Mouse (Mus musculus): ENCODE results near the gene Adcy4.
A peak's percentile ranks its signal among the peaks of the same experiment; 100 is the strongest.

The Adcy4 gene

DNA sequence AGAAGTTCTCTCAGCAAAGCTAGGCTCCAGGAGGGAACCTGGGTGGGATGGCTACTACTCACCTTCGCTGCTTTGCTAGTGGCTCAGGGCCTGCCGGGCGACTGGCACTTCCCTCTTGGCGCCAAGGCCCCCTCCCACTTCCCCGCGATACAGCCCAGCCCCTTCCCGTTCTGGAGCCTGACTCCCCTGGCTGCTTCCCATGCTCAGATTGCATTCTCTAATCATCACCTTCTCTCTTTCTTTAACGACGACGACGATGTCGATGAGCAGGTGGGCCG lies at the start of gene Adcy4:
TSS of gene Adcy4 (minus strand) at position 138 of the 278 bp plus-strand sequence.
- DNase-seq = no peak

DNA sequence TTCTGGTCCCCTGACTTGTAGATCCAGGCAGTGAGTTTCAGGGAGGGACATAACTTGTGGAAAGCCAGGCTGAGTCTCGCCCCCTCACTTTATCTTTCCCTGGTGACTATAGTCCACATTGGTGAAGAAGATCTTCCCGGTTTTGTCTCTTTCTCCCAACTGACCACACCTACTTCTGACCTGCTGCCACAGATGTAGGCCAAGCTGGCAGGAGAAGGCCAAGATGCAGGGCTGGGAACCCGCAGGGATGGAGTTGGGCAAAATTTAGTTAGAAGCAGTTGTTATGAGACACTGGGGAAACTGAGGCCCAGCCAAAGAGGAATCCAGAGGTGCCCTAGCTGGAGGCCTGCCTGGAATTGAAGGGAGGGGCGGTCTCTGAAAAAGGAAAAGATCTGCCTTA lies 49.2 kb upstream of the Adcy4 start:
- no peak for DNase-seq

DNA sequence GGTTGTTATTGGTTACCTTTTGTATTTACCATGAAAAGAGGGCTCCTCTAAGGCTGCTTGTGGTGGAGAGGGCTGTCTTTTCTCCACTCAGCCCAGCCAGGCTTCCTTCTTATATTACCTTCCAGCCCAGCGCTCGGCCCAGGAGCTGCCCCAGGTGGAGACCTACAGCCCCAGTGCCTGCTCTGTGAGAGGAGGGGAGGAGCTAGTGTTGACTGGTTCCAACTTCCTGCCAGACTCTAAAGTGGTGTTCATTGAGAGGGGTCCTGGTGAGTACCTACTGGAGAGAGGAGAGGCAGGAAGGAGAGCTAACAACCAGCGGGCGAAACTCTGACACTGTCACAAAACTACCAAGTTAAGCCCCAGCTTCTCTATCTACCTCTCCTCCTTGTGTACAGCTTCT lies 46.4 kb upstream of the Adcy4 start:
- DNase-seq = no peak

DNA sequence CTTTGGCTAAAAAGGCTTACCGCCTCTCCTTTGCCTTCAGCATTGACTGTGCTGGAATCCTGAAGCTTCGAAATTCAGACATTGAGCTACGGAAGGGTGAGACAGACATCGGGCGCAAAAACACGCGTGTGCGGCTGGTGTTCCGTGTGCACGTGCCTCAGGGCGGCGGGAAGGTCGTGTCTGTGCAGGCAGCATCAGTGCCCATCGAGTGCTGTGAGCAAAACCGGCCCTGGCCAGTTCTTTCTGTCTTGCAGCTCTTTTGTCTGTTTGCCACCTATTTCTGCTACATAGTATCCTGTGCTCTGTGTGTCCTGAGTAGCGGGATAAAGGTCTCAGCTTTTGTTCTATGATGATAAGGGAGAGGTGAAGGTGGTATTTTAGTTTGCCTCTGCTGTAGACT lies 46.0 kb upstream of the Adcy4 start:
- no peak for DNase-seq

DNA sequence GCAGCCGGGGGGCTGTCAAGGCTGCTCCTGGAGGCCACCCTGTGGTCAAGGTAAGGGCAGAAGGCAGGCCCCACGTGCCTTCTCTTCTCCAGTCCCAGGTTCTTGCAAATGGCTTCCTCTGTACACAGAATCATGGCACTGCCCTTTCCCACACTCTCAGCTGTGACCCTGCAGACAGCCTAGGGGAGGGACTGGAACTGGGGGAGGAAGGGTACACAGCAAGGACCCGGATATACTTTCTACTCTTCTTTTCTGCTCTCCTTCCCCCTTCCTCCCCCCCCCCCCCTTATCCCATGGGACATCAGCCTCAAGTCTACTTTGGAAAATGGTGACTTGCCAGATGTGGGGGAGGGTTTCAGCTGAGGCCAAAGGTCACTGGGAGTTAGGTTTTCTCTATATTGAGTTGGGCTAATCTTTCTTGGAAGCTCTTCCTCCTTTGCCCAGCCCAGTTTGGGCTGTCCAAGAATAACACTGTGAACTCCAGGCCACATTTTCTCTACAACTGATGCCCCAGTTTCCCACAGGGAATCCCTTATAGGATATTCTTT lies 44.9 kb upstream of the Adcy4 start:
- no peak for DNase-seq

DNA sequence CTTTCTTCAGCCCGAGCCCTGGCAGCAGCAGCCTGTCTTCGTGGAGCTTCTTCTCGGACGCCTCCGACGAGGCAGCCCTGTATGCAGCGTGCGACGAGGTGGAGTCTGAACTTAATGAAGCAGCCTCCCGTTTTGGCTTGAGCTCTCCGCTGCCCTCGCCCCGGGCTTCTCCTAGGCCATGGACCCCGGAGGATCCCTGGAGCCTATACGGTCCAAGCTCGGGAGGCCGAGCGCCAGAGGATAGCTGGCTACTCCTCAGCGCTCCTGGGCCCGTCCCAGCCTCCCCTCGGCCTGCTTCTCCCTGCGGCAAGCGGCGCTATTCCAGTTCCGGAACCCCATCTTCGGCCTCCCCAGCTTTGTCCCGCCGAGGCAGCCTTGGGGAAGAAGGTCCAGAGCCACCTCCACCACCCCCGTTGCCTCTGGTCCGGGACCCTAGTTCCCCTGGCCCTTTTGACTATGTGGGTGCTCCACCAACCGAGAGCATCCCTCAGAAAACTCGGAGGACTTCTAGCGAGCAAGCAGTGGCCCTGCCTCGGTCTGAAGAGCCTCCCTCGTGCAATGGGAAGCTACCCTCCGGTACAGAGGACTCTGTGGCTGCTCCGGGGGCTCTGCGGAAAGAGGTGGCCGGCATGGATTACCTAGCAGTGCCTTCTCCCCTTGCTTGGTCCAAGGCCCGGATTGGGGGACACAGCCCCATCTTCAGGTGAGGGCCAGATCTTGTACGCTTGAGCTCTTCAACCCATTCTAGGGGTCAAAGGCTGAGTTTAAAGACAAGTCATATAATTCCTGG lies 42.9 kb upstream of the Adcy4 start:
- no peak for DNase-seq

DNA sequence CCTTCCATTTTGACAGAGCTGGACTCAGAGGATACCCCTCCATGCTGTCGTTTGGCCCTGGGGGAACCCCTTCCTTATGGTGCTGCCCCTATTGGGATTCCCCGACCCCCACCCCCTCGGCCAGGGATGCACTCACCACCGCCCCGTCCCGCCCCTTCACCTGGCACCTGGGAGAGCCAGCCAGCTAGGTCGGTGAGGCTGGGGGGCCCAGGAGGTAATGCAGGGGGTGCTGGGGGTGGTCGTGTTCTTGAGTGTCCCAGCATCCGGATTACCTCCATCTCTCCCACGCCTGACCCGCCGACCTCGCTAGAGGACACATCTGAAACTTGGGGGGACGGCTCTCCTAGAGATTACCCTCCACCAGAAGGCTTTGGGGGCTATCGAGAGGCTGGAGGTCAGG lies 42.2 kb upstream of the Adcy4 start:
- no peak for DNase-seq

DNA sequence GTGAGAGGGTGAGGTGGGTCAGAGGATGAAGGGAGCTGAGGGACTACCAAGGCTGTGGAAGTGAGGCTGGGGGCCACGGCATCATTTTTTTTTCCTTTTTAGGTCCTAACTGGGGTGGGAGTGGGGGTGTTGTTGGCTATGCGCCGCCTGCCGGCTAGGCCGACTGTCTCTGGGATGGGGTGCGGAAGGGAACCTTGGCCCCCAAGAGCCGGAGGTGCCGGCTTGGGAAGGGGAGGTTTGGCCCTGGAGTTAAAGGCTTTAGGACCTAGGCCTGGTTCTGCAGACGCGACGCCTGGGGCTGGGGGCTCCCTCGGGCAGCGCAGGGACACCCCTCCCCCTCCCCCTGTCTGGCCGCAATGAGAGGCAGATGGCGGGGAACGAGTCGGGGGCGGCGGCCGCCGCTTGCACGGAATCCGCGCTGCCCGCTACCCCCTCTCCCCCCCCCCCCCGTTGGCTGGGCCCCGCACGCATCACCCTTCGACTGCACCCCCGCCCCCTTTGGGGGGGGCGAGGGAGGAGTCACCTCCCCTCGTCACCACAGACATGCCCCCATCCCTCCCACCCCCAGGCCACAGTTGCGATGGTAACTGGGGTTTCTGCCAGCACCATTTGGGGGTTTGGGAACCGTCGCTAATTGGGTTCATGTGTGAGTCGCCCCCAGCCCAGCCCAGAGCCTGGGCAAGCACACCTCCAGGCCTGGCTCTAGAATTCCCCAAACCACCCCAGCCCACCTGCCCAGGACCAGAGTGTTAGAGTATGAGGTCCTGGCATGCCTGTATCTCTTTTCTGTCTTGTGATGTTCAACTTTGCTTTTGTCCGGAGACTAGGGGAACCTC lies 41.5 kb upstream of the Adcy4 start:
- no peak for DNase-seq

DNA sequence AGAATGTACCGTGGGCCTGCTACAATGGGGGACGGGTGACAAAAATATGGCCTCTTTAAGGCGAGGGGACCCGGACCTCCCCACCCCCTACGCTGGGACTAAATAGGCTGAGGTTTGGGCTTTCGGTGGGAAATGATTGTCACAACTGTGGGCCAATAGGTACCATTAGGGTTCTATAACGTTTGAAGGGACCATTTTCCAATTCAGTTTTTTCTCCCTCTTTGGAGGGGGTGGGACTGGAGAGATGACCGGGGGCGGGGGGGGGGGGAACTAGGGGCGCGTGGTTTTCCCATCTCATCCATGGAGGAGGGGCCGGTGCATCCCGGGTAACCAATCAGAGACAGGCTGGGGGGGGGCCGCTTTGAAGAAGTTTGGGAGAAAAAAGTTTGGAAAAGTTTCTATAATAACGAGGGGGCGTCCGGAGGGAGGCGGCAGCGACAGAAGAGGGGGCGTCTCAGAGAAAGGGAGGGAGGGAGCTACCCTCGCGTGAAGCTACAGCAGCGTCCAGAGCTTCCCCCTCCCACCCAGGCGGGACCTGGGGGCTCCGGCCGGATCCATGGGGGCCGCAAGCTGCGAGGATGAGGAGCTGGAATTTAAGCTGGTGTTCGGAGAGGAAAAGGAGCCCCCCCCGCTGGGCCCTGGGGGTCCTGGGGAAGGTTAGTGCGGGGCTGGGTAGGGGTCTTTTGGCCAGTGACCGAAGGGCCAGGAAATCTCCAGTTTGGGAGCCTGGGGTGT lies 40.8 kb upstream of the Adcy4 start:
- DNase-seq = no peak

DNA sequence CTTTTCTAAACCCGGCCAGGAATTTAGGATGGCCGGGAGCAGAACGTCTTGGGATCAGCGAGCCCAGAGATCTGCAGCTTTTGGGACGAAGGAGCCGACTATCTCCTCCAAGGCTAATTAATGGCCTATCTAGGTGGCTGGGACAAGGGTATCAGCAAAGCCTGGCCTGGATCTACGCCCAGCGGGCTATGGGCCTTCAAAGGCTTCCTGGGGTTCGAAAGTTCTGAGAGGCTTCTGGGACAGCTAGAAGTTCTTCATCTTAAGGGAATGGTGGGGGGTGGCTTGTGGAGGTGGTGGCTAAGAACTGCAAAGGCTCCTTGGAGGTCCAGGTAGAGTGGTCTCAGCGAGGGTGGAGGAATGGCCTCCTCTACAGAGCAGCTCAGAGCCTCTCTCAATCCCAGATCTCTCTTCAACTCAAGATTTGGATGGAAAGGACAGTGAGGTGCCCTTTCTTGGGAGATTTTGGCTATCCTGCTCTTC lies 40.1 kb upstream of the Adcy4 start:
- DNase-seq = no peak

DNA sequence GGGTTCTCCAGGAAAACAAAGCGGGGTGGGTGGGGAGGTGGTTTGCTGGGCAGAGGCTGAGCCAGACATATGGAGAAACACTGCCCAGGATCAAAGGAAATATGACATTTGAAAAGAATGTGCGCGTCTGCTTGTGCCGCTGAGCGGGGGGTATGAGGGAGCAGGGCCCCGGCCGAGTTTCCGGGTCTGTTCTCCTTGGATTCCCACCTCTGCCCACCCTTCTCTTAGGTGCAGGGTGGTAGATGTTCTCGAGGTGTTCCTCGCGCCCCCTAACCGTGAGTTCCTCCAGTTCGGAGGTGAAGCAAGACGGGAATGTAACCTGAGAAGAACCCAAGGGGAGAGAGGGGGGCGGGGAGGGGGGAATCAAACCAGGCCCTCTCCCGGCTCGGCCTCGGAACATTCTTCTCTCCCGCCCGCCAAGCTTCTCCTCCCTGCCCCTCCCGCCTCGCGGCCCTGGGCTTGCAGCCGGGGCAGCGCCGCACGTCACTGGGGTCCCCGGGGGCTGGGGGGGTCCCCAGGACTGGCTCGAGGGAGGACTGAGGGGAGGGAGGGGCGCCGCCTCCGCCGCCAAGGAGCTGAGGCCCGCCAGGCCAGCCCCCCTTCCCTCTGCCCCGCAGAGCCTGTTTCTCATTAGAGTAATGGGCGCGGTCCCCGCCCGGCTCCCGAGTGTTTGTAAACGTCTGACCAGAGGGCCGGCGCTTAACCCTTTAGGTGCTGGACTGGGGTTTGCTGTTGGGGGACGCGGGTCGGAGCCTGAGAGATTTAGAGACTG lies 39.3 kb upstream of the Adcy4 start, which contains the start of gene Nfatc4:
TSS of gene Nfatc4 (plus strand) at position 154 of the 772 bp plus-strand sequence.
- DNase-seq = no peak

DNA sequence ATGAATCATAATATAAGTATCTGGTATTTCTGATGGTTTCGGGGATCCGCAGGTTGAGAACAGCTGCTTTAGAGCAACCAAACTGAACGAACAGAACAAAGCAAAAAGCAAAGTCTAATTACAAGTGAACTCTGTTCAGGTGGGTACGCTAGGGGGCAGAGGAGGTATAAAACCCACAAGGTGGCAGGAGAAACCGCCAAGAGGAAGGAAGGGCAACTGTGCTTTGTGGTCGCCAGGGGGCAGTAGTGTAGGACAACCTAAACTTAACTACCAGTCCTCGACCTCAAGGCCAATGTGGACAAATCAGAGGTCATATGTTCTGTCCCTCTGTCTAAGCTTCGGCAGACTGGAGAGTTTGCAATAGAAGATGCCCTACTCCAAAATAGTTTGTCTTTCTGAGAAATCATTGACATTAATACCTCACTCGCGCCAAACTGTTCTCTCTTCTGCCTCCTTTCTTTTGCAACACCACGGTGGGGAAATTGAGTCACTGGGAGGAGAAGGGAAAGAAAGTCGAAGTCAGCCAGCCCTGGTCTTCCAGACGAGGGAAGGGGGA lies 38.6 kb upstream of the Adcy4 start:
- peak; percentile 52 for DNase-seq

DNA sequence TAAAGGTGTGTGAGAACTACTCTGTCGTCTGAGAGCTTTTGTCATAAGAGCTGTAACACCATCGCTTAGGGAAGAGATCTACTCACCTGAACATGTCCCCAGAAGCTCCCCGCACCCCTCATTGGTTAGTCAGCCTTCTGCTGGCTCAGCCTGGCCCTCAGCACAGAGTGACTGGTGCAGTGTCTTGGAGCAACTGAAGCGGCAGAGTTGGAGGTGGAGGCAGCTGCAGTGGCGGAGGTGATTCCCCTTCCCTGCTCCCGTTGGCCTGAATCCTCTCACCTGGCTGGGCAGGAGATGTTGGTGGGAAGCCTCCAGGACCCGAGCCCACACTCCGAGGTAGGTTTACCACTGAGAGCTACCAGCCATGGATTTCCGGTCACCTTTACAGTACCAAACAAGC lies 36.7 kb upstream of the Adcy4 start:
- no peak for DNase-seq

DNA sequence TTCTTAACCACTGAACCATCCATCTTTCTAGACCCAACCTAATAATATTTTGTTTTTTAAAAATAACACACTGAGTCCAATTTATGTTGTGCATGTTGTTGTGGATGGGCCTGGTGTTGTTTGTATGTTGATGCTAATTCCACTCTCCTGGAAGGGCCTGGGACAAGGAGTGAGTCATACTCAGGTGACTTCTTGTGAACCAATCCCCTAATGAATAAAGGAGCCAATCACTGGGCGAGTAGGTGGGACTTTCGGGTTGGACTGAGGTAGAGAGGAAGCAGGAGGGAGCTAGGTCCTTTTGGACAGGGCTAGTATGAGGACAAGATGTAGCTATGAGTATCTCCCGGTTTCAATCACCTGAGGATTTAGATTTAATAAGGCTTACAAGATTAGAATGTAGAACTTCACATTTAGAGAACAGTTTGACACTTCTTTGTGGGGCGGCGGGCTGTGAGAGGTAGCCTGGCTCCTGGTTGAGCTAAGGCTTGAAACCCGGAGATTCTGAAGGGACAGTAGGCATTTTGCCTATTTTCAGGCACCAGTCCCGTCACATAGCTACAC lies 36.0 kb upstream of the Adcy4 start:
- no peak for DNase-seq

DNA sequence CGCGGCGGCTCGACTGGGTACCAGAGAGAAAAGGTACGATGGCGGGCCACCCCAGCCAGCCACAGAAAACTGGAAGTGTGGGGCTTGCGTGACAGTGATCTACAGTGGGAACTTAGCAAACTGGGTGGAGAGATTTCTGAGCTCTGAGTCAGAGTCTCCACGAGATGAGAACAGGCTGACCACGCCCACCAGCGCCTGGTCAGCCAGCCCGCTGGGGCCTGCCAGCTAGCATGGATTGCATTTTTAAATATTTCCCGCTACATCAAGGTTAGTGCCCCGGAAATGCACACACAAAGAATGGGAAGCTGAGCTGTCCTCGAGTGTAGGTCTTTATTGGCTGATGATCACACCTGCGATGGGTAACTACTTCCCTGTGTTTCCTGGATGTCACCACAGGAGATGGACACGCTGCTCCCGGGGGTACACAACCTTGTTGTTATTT lies 31.4 kb upstream of the Adcy4 start:
- DNase-seq = no peak

DNA sequence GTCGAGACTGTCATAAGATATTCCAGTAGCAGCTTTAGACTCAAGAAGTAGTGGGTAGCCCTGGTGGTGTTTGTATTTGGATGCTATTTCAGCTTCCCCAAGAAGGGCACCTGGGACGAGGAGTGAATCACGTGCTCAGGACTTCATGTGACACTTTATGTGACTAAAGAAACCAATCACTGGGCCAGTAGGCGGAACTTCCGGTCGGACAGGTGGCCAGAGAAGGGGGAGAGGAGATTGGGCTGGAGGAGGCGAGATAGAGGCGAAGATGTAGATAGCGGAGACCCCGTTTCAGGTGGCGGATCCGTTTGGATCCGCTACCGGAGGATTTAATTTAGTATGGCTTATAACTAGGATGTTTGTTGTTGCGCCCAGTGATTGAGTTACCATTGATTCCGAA lies 31.0 kb upstream of the Adcy4 start:
- peak; percentile 60 for DNase-seq

DNA sequence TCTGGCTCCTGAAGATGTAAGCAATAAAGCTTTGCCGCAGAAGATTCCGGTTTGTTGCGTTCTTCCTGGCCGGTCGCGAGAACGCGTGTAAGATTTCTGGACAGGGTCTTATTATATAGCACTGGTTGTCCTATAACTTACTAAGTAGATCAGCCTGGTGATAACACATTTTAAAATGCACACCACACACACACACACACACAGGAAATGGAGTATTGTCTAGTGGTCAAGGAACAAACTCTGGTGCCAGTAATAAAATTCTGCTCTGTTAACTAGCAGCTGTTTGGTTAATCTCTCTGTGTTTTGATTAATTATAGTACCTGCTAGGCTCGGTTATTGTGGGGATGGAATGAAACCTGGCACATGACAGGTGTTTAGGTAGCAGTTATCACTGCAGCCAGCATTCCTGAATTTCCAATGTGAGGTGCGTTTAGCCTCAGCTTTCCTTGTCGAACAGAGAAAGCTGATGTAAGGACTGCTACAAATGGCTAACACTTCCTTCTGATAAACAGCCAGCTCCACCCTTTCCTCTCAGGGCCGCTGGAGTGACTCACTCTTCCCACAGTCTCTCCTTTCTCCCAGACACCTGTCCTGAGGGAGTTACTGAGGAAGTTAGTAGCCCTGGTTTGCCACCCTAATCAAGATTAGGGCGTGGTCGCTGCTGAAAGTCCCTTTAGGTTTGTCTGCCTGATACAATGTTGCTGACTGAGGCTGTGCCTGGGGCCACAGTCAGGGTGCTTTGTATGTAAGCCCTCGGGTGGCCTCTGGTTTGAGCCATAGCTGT lies 11.7 kb upstream of the Adcy4 start:
- no peak for DNase-seq

DNA sequence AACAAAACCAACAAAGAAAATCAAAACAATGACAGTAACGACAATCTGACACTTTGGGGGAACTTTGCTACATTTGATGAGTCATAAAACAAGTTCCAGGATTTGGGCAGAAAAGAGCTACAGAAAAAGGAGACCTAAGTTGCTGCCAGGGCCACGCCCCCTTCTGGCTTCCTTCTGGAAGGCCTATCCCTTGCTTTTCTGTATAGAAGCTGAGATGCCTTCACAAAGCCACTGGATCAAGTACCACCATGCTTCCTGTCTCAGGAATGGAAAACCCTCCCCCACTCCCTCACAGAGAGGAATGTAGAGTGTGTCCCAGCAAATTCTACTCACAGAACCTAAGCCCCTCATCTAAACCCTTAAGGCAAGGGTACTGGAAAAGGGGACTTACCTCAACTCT lies 10.1 kb upstream of the Adcy4 start:
- DNase-seq = no peak

DNA sequence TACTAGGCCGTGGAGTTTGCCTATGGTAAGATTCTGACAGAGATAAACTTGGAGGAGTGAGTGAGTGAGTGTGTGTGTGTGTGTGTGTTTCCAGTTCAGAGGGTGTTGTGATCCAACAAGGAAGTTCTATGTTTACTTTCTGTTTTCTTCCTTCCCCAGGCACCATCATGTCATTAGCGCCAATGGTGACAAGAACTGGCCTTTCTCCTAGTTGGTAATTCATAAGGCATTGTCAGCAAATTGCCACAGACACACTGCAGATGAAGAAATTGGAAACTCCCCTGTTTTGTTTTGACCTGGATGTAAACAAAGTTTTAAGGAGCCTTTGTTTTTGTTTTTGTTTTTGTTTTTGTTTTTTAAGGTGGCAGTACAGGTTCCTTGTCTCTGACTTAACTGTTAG lies 9.6 kb upstream of the Adcy4 start:
- no peak for DNase-seq

DNA sequence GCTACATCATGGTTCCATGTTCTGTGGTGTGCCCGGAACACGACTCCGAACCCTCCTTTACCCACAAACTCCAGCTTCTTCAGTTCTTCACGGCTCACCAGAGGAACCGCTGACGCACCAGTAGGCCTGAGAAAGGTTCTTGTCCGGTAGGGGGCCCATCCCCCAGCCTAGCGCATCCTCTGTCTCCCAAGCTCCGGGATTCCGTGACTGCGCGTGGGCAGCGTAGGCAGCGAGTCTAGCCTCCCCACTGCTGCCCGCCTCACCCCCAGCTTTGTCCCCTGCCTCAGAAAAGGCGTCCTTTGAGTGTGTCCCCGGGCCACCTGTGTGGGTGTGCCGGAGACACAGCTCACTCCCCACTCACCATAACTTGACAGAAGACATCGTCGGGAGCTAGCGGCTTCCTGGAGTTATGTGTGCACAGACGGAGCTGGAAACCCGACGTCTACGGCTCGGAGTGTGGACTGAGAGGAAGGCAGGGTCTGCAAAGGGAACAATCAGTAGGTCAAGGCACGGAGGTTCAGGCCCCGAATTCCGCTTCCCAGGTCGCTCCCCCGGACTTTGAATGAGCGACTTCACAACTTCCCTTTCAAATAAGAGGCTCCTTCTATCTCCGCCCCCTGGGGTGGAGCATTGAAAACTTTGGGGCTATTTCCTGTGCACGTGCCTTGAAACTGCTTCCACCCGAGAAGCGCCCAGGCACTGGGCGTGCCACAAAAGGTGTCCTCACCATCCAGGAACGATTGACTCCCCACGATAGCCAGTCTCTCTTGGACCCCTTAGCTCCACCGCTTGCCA lies 4.6 kb upstream of the Adcy4 start, which contains the start of gene Ripk3:
TSS of gene Ripk3 (minus strand) at position 610 of the 795 bp plus-strand sequence.
- DNase-seq = no peak
